Mouse (Mus musculus): ENCODE measurements around the gene Zfp692. TPM values are rescaled to one million over a fixed set of nuclear protein-coding genes. Genes with fewer than 3 reads are reported as not detected.

The Zfp692 gene
- 30.6 and 31.4 TPM in 2 replicates for polyA plus RNA-seq (2015; fragmentation: Nextera tagmentation; extraction: Ambion mirVana)

- H3K4me3 ChIP-seq = peak within 1 kb of the TSS; percentile 57
- ATAC-seq (ENCODE audit: insufficient number of reproducible peaks, insufficient read depth, low FRiP score, low TSS enrichment, low read depth) = peak; percentile 56
- peaks cover 15% of the 10 kb centered on the region for H3K4me1 ChIP-seq
- H3K4me2 ChIP-seq = peak within 1 kb of the TSS; percentile 91
- H3K27me3 ChIP-seq = no peaks in the 10 kb centered on the region
- H3K9me3 ChIP-seq = no peaks in the 10 kb centered on the region
- peak within 1 kb of the TSS; percentile 87 for H3K27ac ChIP-seq
- peak within 1 kb of the TSS; percentile 84 for H3K9ac ChIP-seq
- under 1% methylated on average over 34 of the region's 34 CpGs for WGBS
- H3K36me3 ChIP-seq = peaks cover 10% of the 10 kb centered on the region; the same call in 1 of the 2 replicates
These were observed at the start of gene Zfp692 for GRCm38 (mm10) chr11:58306860-58307308. TSS of gene Zfp692 (plus strand) at chr11:58307069.

DNA sequence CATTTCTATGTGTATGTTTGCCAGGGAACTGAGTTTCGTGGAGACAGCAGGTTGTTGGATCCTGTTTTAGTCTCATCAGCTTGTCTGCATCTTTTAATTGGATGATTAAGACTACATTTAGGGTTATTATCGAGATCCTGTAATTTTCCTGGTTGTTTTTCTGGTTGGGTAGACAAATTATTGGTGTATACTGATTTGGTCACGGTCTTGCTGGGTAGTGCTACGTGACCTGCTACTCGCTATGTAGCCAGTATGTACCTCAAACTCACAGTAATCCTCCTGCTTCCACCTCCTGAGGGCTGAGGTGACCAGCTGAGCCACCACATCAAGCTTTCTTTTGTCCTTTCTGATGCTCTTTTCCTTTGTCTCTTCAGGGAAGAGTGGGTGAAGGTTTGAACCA is 49.1 kb upstream of the Zfp692 start:
- H3K9me3 ChIP-seq = no peaks in the 10 kb centered on the region
- H3K9ac ChIP-seq = no peak overlapping the region
- no peak overlapping the region for H3K4me2 ChIP-seq
- H3K4me1 ChIP-seq = no peaks in the 10 kb centered on the region
- no peak overlapping the region for H3K4me3 ChIP-seq
- H3K27me3 ChIP-seq = no peaks in the 10 kb centered on the region
- H3K27ac ChIP-seq = no peak overlapping the region
- WGBS = 77% methylated on average over 5 of the region's 5 CpGs
- H3K36me3 ChIP-seq = no peaks in the 10 kb centered on the region
- no peak for ATAC-seq (ENCODE audit: insufficient number of reproducible peaks, insufficient read depth, low FRiP score, low TSS enrichment, low read depth)

- H3K4me2 ChIP-seq = no peak overlapping the region
- H3K27me3 ChIP-seq = no peaks in the 10 kb centered on the region
- H3K4me1 ChIP-seq = no peaks in the 10 kb centered on the region
- 87% methylated on average over 4 of the region's 4 CpGs for WGBS
- no peaks in the 10 kb centered on the region for H3K9me3 ChIP-seq
- no peaks in the 10 kb centered on the region for H3K36me3 ChIP-seq
- no peak overlapping the region for H3K27ac ChIP-seq
- no peak overlapping the region for H3K9ac ChIP-seq
- H3K4me3 ChIP-seq = no peak overlapping the region
- no peak for ATAC-seq (ENCODE audit: insufficient number of reproducible peaks, insufficient read depth, low FRiP score, low TSS enrichment, low read depth)
These were observed 46.7 kb upstream of the Zfp692 start for GRCm38 (mm10) chr11:58260156-58260555.

- ATAC-seq (ENCODE audit: insufficient number of reproducible peaks, insufficient read depth, low FRiP score, low TSS enrichment, low read depth) = no peak
- no peaks in the 10 kb centered on the region for H3K36me3 ChIP-seq
- WGBS = 88% methylated on average over 4 of the region's 4 CpGs
- no peak overlapping the region for H3K27ac ChIP-seq
- H3K4me2 ChIP-seq = no peak overlapping the region
- H3K9me3 ChIP-seq = no peaks in the 10 kb centered on the region
- H3K4me3 ChIP-seq = no peak overlapping the region
- no peaks in the 10 kb centered on the region for H3K4me1 ChIP-seq
- H3K27me3 ChIP-seq = no peaks in the 10 kb centered on the region
- H3K9ac ChIP-seq = no peak overlapping the region
These were observed 45.0 kb upstream of the Zfp692 start for GRCm38 (mm10) chr11:58261826-58262225.

- no peak for ATAC-seq (ENCODE audit: insufficient number of reproducible peaks, insufficient read depth, low FRiP score, low TSS enrichment, low read depth)
- H3K27ac ChIP-seq = no peak overlapping the region
- H3K4me3 ChIP-seq = no peak overlapping the region
- H3K9me3 ChIP-seq = no peaks in the 10 kb centered on the region
- no peak overlapping the region for H3K9ac ChIP-seq
- H3K4me1 ChIP-seq = no peaks in the 10 kb centered on the region
- WGBS = 85% methylated on average over 3 of the region's 3 CpGs
- no peaks in the 10 kb centered on the region for H3K36me3 ChIP-seq
- no peaks in the 10 kb centered on the region for H3K27me3 ChIP-seq
- no peak overlapping the region for H3K4me2 ChIP-seq
These were observed 44.5 kb upstream of the Zfp692 start for GRCm38 (mm10) chr11:58262336-58262735.

DNA sequence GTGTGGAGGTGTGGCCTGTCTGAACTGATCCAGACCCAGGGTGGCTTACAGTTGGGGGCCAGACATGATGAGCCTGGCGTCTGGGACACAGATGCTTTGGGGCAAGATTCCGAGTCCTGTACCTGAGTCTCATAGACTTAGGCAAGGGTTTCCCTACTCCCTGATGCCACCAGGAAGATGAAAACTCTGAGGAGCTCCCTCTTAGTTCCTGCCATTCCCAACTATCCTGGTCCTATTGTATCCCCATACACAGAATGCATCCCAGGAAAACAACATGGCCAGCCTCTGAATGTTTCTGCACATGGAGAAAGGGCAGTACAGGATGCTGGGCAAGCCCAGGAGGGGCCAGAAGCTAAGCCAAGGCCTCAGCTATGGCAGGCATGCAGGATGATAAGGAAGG is 43.4 kb upstream of the Zfp692 start:
- WGBS = 61% methylated on average over 2 of the region's 2 CpGs
- no peaks in the 10 kb centered on the region for H3K36me3 ChIP-seq
- H3K27ac ChIP-seq = no peak overlapping the region
- H3K4me1 ChIP-seq = no peaks in the 10 kb centered on the region
- H3K4me3 ChIP-seq = no peak overlapping the region
- no peaks in the 10 kb centered on the region for H3K27me3 ChIP-seq
- H3K9ac ChIP-seq = no peak overlapping the region
- no peak overlapping the region for H3K4me2 ChIP-seq
- H3K9me3 ChIP-seq = no peaks in the 10 kb centered on the region
- no peak for ATAC-seq (ENCODE audit: insufficient number of reproducible peaks, insufficient read depth, low FRiP score, low TSS enrichment, low read depth)

DNA sequence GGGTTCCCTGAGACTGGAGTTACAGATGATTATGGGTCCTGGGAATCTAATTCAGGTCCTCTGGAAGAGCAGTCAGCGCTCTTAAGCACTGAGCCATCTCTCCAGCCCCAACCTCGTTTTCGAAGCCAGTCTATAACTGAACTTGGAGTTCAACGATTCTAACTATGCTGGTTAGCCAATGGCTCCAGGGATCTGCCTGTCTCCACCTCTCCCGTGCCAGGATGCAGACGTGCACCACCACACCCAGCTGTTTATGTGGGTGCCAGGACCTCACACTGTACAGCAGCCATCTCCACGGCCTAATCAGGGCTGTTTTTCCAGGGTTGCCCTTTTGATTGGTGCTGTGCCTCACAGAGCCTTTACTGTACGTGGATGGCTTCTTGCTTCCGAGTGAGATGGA is 42.3 kb upstream of the Zfp692 start:
- Histone ChIP-seq H3K27ac (no peak overlapping the region), H3K9ac (no peak overlapping the region), H3K4me3 (no peak overlapping the region), H3K4me1 (no peaks in the 10 kb centered on the region), H3K27me3 (no peaks in the 10 kb centered on the region), H3K36me3 (no peaks in the 10 kb centered on the region), H3K4me2 (no peak overlapping the region), H3K9me3 (no peaks in the 10 kb centered on the region)
- 81% methylated on average over 9 of the region's 9 CpGs for WGBS
- ATAC-seq (ENCODE audit: insufficient number of reproducible peaks, insufficient read depth, low FRiP score, low TSS enrichment, low read depth) = no peak

GRCm38 (mm10) chr11:58268285-58268684 is 38.6 kb upstream of the Zfp692 start:
- H3K4me1 ChIP-seq = no peaks in the 10 kb centered on the region
- H3K27me3 ChIP-seq = no peaks in the 10 kb centered on the region
- H3K9me3 ChIP-seq = no peaks in the 10 kb centered on the region
- 85% methylated on average over 3 of the region's 3 CpGs for WGBS
- no peak overlapping the region for H3K4me3 ChIP-seq
- H3K36me3 ChIP-seq = no peaks in the 10 kb centered on the region
- H3K9ac ChIP-seq = no peak overlapping the region
- H3K27ac ChIP-seq = no peak overlapping the region
- H3K4me2 ChIP-seq = no peak overlapping the region
- no peak for ATAC-seq (ENCODE audit: insufficient number of reproducible peaks, insufficient read depth, low FRiP score, low TSS enrichment, low read depth)

DNA sequence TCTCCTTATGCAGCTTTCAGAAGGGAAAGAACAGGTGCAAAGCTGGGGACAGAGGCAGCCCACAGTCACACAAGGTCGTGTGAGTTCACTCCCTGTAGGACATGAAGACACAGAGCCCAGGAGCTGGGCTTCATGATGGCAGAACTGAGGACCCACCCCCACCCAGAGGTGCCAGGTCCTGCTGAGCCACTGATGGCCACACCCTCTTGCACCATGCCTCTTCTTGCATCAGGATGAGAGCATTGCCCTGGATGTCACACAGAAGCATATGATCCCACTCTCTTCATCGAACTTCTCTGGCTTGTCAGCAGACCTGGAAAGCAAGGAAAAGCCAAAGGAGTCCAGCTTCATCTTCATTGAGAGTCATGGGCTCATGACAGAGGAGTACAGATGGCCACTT is 32.3 kb upstream of the Zfp692 start, which contains the start of gene 4930438A08Rik:
Gene 4930438A08Rik, plus strand, starts transcription at position 228 of the 400 bp plus-strand sequence.
- no peak within 1 kb of the TSS for H3K9ac ChIP-seq
- H3K4me2 ChIP-seq = no peak within 1 kb of the TSS
- H3K9me3 ChIP-seq = no peaks in the 10 kb centered on the region
- H3K4me1 ChIP-seq = no peaks in the 10 kb centered on the region
- H3K4me3 ChIP-seq = no peak within 1 kb of the TSS
- no peak within 1 kb of the TSS for H3K27ac ChIP-seq
- H3K36me3 ChIP-seq = no peaks in the 10 kb centered on the region
- 41% methylated on average over 2 of the region's 2 CpGs for WGBS
- H3K27me3 ChIP-seq = no peaks in the 10 kb centered on the region
- ATAC-seq (ENCODE audit: insufficient number of reproducible peaks, insufficient read depth, low FRiP score, low TSS enrichment, low read depth) = no peak

GRCm38 (mm10) chr11:58275756-58276155 is 31.1 kb upstream of the Zfp692 start:
- H3K27me3 ChIP-seq = no peaks in the 10 kb centered on the region
- 70% methylated on average over 4 of the region's 4 CpGs for WGBS
- no peak overlapping the region for H3K27ac ChIP-seq
- no peak overlapping the region for H3K4me2 ChIP-seq
- no peak for ATAC-seq (ENCODE audit: insufficient number of reproducible peaks, insufficient read depth, low FRiP score, low TSS enrichment, low read depth)
- no peaks in the 10 kb centered on the region for H3K9me3 ChIP-seq
- no peak overlapping the region for H3K9ac ChIP-seq
- no peak overlapping the region for H3K4me3 ChIP-seq
- H3K4me1 ChIP-seq = no peaks in the 10 kb centered on the region
- H3K36me3 ChIP-seq = no peaks in the 10 kb centered on the region

- H3K36me3 ChIP-seq = no peaks in the 10 kb centered on the region
- H3K4me2 ChIP-seq = no peak overlapping the region
- ATAC-seq (ENCODE audit: insufficient number of reproducible peaks, insufficient read depth, low FRiP score, low TSS enrichment, low read depth) = no peak
- H3K27me3 ChIP-seq = no peaks in the 10 kb centered on the region
- no peak overlapping the region for H3K9ac ChIP-seq
- H3K9me3 ChIP-seq = no peaks in the 10 kb centered on the region
- H3K4me1 ChIP-seq = no peaks in the 10 kb centered on the region
- no peak overlapping the region for H3K27ac ChIP-seq
- H3K4me3 ChIP-seq = no peak overlapping the region
- 75% methylated on average over 13 of the region's 13 CpGs for WGBS
These were observed 24.8 kb upstream of the Zfp692 start for GRCm38 (mm10) chr11:58281970-58282496.

DNA sequence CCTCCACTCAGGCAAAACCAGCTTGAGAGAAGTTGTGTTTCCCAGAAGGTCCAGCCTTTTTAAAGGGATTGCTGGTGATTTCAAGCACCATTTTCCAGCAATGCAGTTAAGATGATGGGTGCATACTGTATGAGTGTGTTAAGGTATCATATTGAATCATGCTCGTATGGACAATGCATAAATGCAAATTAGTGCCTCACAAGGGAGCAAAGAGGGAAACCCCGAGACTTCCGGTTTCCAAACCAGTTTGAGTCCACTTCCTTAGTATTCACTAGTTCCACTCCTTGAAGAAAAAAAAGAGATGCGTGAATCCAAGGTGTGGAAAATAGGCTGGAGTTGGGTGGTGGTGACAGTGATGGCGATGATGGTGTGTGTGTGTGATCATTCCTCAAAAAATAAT is 24.4 kb upstream of the Zfp692 start:
- Histone ChIP-seq H3K9me3 (no peaks in the 10 kb centered on the region), H3K4me3 (no peak overlapping the region), H3K4me2 (no peak overlapping the region), H3K36me3 (no peaks in the 10 kb centered on the region), H3K27me3 (no peaks in the 10 kb centered on the region), H3K4me1 (no peaks in the 10 kb centered on the region), H3K9ac (no peak overlapping the region), H3K27ac (no peak overlapping the region)
- WGBS = 73% methylated on average over 5 of the region's 5 CpGs
- no peak for ATAC-seq (ENCODE audit: insufficient number of reproducible peaks, insufficient read depth, low FRiP score, low TSS enrichment, low read depth)

Data from embryonic facial prominence, embryonic 13.5 days (tissue).